In genomic region chr8:70352000-70352384, GRCm38 (mm10) we compare ENCODE assay signal across 8 mouse cellular contexts. TPM values are rescaled to one million over a fixed set of nuclear protein-coding genes. Genes with fewer than 3 reads are reported as not detected.
A peak's percentile ranks its signal among the peaks of the same experiment; 100 is the strongest.
DNase-seq lines count a peak whose midpoint lies in the region; ATAC-seq and TF ChIP-seq lines count a peak whose summit lies in the region.

No protein-coding gene starts in this region.

- WGBS in embryonic facial prominence, embryonic 13.5 days, result 24% methylated on average over 3 of the region's 3 CpGs
- 20% methylated on average over 3 of the region's 3 CpGs for WGBS in intestine, embryonic 14.5 days
- 32% methylated on average over 3 of the region's 3 CpGs for WGBS in neural tube, embryonic 12.5 days

- no peaks in the 10 kb centered on the region for H3K27me3 ChIP-seq in embryonic facial prominence, embryonic 13.5 days
- H3K27me3 ChIP-seq in intestine, embryonic 14.5 days (replicated peaks; ENCODE audit: control insufficient read depth, insufficient read depth, low read length), result no peaks in the 10 kb centered on the region
- no peaks in the 10 kb centered on the region for H3K27me3 ChIP-seq in neural tube, embryonic 12.5 days (replicated peaks)

- peak overlapping the region; percentile 90 for H3K4me3 ChIP-seq in layer of hippocampus, adult 2 months
- peak overlapping the region; percentile 99 for H3K4me3 ChIP-seq in embryonic facial prominence, embryonic 13.5 days
- H3K4me3 ChIP-seq in intestine, embryonic 14.5 days (ENCODE audit: low read depth, low read length), result peak overlapping the region; percentile 99
- H3K4me3 ChIP-seq in neural tube, embryonic 12.5 days, result peak overlapping the region; percentile 98

- peak overlapping the region; percentile 93 for H3K27ac ChIP-seq in layer of hippocampus, adult 2 months
- H3K27ac ChIP-seq in embryonic facial prominence, embryonic 13.5 days, result peak overlapping the region; percentile 90
- no peak overlapping the region for H3K27ac ChIP-seq in intestine, embryonic 14.5 days (ENCODE audit: low read depth)
- no peak overlapping the region for H3K27ac ChIP-seq in neural tube, embryonic 12.5 days

- TF ChIP-seq CTCF in layer of hippocampus, adult 2 months (conservative IDR thresholded peaks at IDR 0.05), result no peak

- no peaks in the 10 kb centered on the region for H3K9me3 ChIP-seq in embryonic facial prominence, embryonic 13.5 days
- H3K9me3 ChIP-seq in intestine, embryonic 14.5 days (ENCODE audit: control insufficient read depth, low read length), result no peaks in the 10 kb centered on the region
- H3K9me3 ChIP-seq in neural tube, embryonic 12.5 days, result no peaks in the 10 kb centered on the region

- peaks cover 48% of the 10 kb centered on the region for H3K4me1 ChIP-seq in embryonic facial prominence, embryonic 13.5 days
- H3K4me1 ChIP-seq in intestine, embryonic 14.5 days (replicated peaks; ENCODE audit: control insufficient read depth, insufficient read depth, low read length), result peaks cover 31% of the 10 kb centered on the region
- H3K4me1 ChIP-seq in neural tube, embryonic 12.5 days, result peaks cover 42% of the 10 kb centered on the region

- H3K4me2 ChIP-seq in embryonic facial prominence, embryonic 13.5 days, result peak overlapping the region; percentile 100
- peak overlapping the region; percentile 100 for H3K4me2 ChIP-seq in intestine, embryonic 14.5 days (ENCODE audit: low read length)
- H3K4me2 ChIP-seq in neural tube, embryonic 12.5 days (replicated peaks), result peak overlapping the region; percentile 97

- ATAC-seq in embryonic facial prominence, embryonic 13.5 days (ENCODE audit: insufficient number of reproducible peaks, insufficient read depth, low FRiP score, low TSS enrichment, low read depth), result no peak
- ATAC-seq in intestine, embryonic 14.5 days (replicated peaks; ENCODE audit: low FRiP score, low TSS enrichment, low read depth), result no peak
- ATAC-seq in neural tube, embryonic 12.5 days (ENCODE audit: low FRiP score, low read depth), result no peak

- peaks cover 25% of the 10 kb centered on the region for H3K36me3 ChIP-seq in embryonic facial prominence, embryonic 13.5 days
- H3K36me3 ChIP-seq in intestine, embryonic 14.5 days (ENCODE audit: control insufficient read depth, insufficient read depth, low read length), result peaks cover 28% of the 10 kb centered on the region
- H3K36me3 ChIP-seq in neural tube, embryonic 12.5 days, result peaks cover 17% of the 10 kb centered on the region

- no peak for DNase-seq in layer of hippocampus, adult 2 months (ENCODE audit: low spot score in 2 of 2)
- DNase-seq in layer of hippocampus, postnatal 25 days (ENCODE audit: extremely low spot score in 1 of 2, low spot score in 1 of 2), result no peak
- no peak for DNase-seq in intestine, embryonic 14.5 days (ENCODE audit: low spot score)
- DNase-seq in layer of hippocampus, adult 9-10 months (ENCODE audit: low spot score), result no peak
- DNase-seq in layer of hippocampus, adult 11-12 months (ENCODE audit: low spot score), result no peak
- DNase-seq in adrenal gland, postnatal 25 days, result no peak

- peak overlapping the region; percentile 99 for H3K9ac ChIP-seq in embryonic facial prominence, embryonic 13.5 days
- peak overlapping the region; percentile 96 for H3K9ac ChIP-seq in intestine, embryonic 14.5 days (ENCODE audit: low read length)
- peak overlapping the region; percentile 97 for H3K9ac ChIP-seq in neural tube, embryonic 12.5 days

RNA-seq across cellular contexts. Expression of gene Upf1, which starts 1.1 kb away (rescaled TPM):
- 10 to 100 TPM; 67.7 to 68.7 TPM for total RNA-seq in layer of hippocampus, adult 2 months (2021)
- total RNA-seq in layer of hippocampus, postnatal 25 days (2021), result 10 to 100 TPM; 61.8 to 66.1 TPM
- polyA plus RNA-seq in embryonic facial prominence, embryonic 13.5 days (2015; fragmentation: Nextera tagmentation; extraction: Ambion mirVana), result 20.3 and 22.1 TPM in 2 replicates
- polyA plus RNA-seq in intestine, embryonic 14.5 days (2014; fragmentation: Nextera tagmentation; extraction: Ambion mirVana), result 16.6 and 19.4 TPM in 2 replicates
- 29.4 and 31.3 TPM in 2 replicates for polyA plus RNA-seq in neural tube, embryonic 12.5 days (2016; fragmentation: Nextera tagmentation; extraction: Ambion mirVana)
- total RNA-seq in adrenal gland, postnatal 25 days (2021), result 71.3 and 76.9 TPM in 2 replicates

RNA-seq across cellular contexts. Expression of gene Comp, which starts 21.4 kb away (rescaled TPM):
- total RNA-seq in layer of hippocampus, adult 2 months (2021), result under 1 TPM; 0.29 to 0.56 TPM
- under 1 TPM; 0.32 to 0.47 TPM for total RNA-seq in layer of hippocampus, postnatal 25 days (2021)
- 0.59 and 0.81 TPM in 2 replicates for polyA plus RNA-seq in embryonic facial prominence, embryonic 13.5 days (2015; fragmentation: Nextera tagmentation; extraction: Ambion mirVana)
- 0.44 and 0.77 TPM in 2 replicates for polyA plus RNA-seq in intestine, embryonic 14.5 days (2014; fragmentation: Nextera tagmentation; extraction: Ambion mirVana)
- 0.42 and 0.68 TPM in 2 replicates for polyA plus RNA-seq in neural tube, embryonic 12.5 days (2016; fragmentation: Nextera tagmentation; extraction: Ambion mirVana)
- total RNA-seq in adrenal gland, postnatal 25 days (2021), result 0.27 TPM in 1 of 2 replicates, not detected in the other

RNA-seq across cellular contexts. Expression of gene Gdf1, which starts 22.4 kb away (rescaled TPM):
- total RNA-seq in layer of hippocampus, adult 2 months (2021), result 10 to 100 TPM; 12.1 to 14.4 TPM
- 10 to 100 TPM; 14.1 to 19.4 TPM for total RNA-seq in layer of hippocampus, postnatal 25 days (2021)
- 2.2 and 4.2 TPM in 2 replicates for polyA plus RNA-seq in embryonic facial prominence, embryonic 13.5 days (2015; fragmentation: Nextera tagmentation; extraction: Ambion mirVana)
- polyA plus RNA-seq in intestine, embryonic 14.5 days (2014; fragmentation: Nextera tagmentation; extraction: Ambion mirVana), result 1.8 and 2.1 TPM in 2 replicates
- 2.3 and 3.9 TPM in 2 replicates for polyA plus RNA-seq in neural tube, embryonic 12.5 days (2016; fragmentation: Nextera tagmentation; extraction: Ambion mirVana)
- total RNA-seq in adrenal gland, postnatal 25 days (2021), result 2.0 TPM in 1 of 2 replicates, not detected in the other

RNA-seq across cellular contexts. Expression of gene Cers1, which starts 36.4 kb away (rescaled TPM):
- 100 to 1,000 TPM; 110 to 113 TPM for total RNA-seq in layer of hippocampus, adult 2 months (2021)
- 100 to 1,000 TPM; 117 to 122 TPM for total RNA-seq in layer of hippocampus, postnatal 25 days (2021)
- polyA plus RNA-seq in embryonic facial prominence, embryonic 13.5 days (2015; fragmentation: Nextera tagmentation; extraction: Ambion mirVana), result 9.3 and 9.4 TPM in 2 replicates
- 4.3 and 4.6 TPM in 2 replicates for polyA plus RNA-seq in intestine, embryonic 14.5 days (2014; fragmentation: Nextera tagmentation; extraction: Ambion mirVana)
- 13.7 and 16.4 TPM in 2 replicates for polyA plus RNA-seq in neural tube, embryonic 12.5 days (2016; fragmentation: Nextera tagmentation; extraction: Ambion mirVana)
- total RNA-seq in adrenal gland, postnatal 25 days (2021), result 2.9 and 3.4 TPM in 2 replicates

RNA-seq across cellular contexts. Expression of gene Cope, which starts 49.7 kb away (rescaled TPM):
- 100 to 1,000 TPM; 139 to 157 TPM for total RNA-seq in layer of hippocampus, adult 2 months (2021)
- total RNA-seq in layer of hippocampus, postnatal 25 days (2021), result 100 to 1,000 TPM; 123 to 141 TPM
- polyA plus RNA-seq in embryonic facial prominence, embryonic 13.5 days (2015; fragmentation: Nextera tagmentation; extraction: Ambion mirVana), result 315 and 327 TPM in 2 replicates
- polyA plus RNA-seq in intestine, embryonic 14.5 days (2014; fragmentation: Nextera tagmentation; extraction: Ambion mirVana), result 331 and 336 TPM in 2 replicates
- 266 and 267 TPM in 2 replicates for polyA plus RNA-seq in neural tube, embryonic 12.5 days (2016; fragmentation: Nextera tagmentation; extraction: Ambion mirVana)
- total RNA-seq in adrenal gland, postnatal 25 days (2021), result 184 and 238 TPM in 2 replicates

Comparison
In these comparisons a context has a peak if more than half of its experiments do, and no peak if none do; other contexts are left out.
1. H3K27ac ChIP-seq: peak in layer of hippocampus, adult 2 months (single experiment) and embryonic facial prominence, embryonic 13.5 days (single experiment); none in intestine, embryonic 14.5 days (single experiment) and neural tube, embryonic 12.5 days (single experiment).
2. Peak in every context shown above with its lines, with median percentiles within 50 percentile points of each other: H3K4me3 ChIP-seq, H3K4me2 ChIP-seq and H3K9ac ChIP-seq.